Mouse (Mus musculus) erythroblast, adult 5-6 weeks (primary cell): Measurements from ENCODE around the gene Myo19. TPM values are rescaled to one million over a fixed set of nuclear protein-coding genes. Genes with fewer than 3 reads are reported as not detected.

Experiments used
- ATAC-seq: replicated peaks from 2 replicates; pipeline ENCODE4 v1.8.0; 2016; ENCODE audit warnings: moderate number of reproducible peaks, mild to moderate bottlenecking, moderate TSS enrichment, inconsistent platforms; ENCODE audit not compliant: poor library complexity, low FRiP score, severe bottlenecking
- total RNA-seq, 2 experiments: library from RNA; stranded (forward) in 1 of 2; stranded (reverse) in 1 of 2; fragments of 150-400 nt in 1 of 2; fragments of 200-764, 138-1000 nt in 1 of 2; gene quantifications; 2 replicates each; pipeline versions ENCODE4 v1.2.3 to v1.2.4; 2015 to 2017; ENCODE audit warnings: low replicate concordance in 2 of 2

Gene Myo19
- total RNA-seq, 2 experiments from 2014 or later, result 0.94 to 4.8 TPM

DNA sequence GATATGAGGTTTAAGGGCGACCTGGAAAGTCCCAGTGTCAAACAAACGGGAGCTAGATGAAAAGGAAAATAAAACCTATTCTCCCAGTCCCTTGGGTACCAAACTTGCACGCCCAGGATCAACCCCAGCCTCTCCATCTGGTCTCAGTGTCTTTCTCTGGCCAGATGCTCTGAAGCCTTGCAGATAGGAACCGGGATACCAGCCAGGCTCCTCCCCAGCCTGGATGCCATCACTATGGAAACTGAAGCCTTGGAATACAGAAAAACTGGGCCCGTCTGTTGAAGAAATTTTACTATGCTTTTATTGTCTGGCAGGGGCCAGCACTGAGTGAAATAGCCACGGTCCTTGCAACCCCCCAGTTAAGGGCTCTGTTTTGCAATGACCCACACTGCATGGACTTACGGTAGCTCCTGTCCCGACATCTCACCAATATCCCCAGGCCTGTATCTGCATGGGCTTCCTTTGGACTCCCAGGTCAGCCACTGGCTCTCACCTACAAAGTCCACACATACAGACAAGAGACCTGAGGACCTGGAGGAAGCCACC, 59.6 kb downstream of the Myo19 start:
- ATAC-seq, result no peak

DNA sequence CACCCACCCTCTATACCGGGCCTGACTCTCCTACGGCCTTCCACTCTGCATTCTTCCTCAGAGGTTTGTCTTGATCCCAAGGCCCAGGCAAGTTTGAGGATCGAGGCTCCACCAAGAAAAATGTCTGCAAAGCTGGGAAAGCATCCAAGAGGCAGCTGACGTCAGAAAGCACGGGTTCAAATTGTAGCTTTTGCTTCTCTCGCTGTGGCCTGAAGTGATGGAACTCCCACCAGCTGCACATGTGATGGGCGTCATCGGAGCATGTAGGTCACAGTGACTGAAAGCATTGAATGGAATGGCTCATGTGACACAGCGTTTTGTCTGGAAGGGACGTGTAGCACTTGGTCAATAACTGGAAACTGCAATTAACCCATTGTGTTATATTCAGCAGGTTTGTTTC, 60.2 kb downstream of the Myo19 start:
- ATAC-seq, result no peak

DNA sequence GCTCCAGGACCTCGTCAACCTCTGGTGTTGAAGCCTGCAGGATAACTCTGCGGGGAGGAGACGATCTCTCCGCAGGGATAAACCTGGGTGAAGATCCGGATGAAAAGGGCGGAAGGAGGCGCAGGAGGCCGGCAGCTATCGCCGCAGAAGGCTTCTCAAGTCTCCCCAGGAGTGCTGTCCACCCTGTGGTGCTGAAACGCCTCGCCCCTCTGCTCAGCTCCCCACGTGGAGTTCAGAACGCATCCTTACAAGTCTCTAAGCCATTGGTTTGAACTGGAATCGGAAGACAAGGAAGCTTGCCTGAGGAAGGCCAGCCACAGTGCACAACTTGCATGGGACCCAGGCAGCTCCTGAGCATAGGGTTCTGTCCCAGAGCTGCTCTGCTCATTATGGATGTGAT, 64.0 kb downstream of the Myo19 start:
- 0 out of 2 replicates have a peak, but pooled peaks have one; percentile 18 for ATAC-seq

DNA sequence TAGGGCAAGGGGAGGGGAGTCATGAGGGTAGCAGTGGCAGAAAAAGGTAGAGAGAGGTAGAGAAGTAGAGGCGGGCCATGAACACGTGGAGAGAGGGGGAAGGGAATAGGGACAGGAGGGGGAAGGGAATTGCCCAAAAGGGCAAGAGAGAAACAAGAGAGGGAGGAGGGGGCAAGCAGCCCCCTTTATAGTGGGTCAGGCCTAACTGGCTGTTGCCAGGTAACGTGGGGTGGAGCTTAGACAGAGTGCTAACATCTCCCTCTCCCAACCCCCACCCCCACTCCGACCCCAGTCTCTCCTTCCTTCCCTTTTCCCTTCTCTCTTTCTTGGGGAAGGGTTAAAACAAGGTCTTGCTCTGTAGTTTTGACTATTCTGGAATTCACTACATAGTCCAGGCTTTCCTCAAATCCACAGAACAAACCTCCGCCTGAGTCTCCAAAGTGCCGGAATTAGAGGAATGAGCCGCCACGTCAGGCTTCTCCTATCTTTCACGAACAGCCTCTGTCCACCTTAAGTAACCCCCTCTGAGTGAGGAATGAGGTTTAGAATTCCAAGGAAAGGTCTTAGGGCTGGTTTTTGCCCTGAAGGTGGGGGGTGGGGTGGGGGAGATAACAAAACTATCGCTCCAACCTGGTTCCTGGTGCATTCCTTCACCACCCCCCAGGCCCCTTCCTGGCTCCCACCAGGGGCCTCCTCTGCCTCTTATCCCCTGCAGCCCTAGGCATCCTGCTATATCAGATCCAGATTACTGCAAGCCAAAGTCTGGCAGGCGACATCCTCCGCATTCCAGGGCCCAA, 64.9 kb downstream of the Myo19 start:
- no peak for ATAC-seq

DNA sequence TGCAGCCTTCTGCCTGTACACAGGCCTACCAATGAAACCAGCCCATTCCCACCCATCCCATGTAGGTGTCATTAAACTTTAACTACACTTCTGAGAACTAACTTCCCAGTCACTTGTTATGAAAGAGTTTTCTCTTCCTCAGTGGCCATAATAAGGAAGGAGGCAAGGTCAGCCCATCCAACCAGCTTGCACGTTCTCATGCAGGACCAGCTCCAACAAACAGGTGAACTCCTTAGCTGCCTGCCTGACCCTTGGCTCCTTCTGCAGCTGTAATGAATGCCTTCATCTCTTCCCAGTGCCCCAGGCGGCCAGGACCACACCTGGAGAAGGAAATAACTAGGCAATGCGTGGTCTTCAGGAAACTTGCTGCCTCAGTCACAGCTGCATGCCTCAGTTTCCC, 65.9 kb downstream of the Myo19 start:
- no peak for ATAC-seq

DNA sequence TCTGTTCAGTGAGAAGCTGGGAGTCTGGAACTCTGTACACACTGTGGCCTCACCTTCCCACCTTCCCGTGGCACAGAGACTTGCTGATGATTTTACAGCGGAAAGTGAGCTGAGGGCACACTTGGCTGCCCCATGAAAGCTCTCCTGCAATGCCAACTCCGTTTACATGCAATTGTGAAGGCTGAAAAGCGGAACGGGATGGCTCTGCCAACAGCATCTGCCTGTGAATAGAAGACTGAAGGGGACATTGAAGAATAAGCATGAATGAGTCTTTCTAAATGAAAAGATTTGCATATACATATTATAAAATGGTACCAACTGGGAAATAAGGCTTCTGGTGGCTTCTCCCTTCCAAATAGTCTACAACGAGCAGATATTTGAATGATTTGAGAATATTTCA, 67.3 kb downstream of the Myo19 start:
- no peak for ATAC-seq

DNA sequence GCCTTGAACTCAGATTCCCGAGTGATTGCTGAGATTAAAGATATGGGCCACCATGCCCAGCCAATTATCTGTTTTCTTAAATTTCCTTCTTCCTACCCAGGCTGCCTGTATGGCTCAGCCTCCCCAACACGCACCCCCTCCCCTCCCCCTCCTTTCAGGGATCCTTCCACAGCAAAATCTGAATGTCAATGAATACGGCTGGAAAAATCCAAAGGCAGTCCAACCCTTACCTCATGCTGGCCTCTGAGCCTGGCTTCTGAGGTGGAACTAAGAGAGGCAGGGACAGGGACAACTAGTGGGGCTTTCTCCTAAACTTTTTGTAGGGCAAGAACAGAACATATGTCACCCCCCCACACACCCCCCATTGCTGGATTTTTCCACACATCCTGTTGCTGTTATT, 68.2 kb downstream of the Myo19 start:
- no peak for ATAC-seq

DNA sequence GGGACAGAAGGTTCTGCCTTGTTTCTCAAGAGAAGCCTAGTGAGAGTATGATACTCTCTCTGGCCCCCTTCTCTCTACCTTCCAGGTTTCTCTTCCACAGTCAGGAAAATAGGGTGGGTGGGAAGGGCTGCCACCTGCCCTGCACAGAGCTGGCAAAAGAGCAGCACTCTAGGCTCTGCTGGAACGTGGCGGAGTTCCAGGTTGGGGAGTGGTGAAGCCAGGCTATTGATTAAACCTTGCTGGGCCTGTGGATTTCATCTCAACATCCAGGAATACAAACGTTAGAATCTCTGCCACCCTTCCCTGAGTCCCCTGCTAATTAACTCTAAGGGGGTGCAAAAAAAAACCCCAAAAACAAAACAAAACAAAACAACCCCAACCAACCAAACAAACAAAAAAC, 68.6 kb downstream of the Myo19 start:
- ATAC-seq, result no peak

DNA sequence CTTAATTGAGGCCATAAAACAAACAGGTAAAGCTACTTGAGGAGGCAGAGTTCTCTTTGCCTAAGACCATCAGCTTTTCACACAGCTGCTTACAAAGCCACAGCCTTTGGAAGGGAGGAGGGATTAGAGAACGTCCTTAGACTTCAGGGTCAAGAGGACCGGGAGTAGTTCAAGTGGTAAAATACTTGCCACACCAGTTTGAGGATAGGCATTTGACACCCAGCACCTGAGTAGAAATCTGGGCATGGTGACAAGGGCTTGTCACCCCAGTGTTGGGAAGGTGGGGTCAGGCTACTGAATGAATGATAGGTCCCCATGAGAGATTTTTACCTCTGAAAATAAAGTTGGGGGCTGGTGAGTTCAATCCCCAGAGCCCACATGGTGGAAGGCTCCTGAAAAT, 72.7 kb downstream of the Myo19 start:
- ATAC-seq, result no peak

DNA sequence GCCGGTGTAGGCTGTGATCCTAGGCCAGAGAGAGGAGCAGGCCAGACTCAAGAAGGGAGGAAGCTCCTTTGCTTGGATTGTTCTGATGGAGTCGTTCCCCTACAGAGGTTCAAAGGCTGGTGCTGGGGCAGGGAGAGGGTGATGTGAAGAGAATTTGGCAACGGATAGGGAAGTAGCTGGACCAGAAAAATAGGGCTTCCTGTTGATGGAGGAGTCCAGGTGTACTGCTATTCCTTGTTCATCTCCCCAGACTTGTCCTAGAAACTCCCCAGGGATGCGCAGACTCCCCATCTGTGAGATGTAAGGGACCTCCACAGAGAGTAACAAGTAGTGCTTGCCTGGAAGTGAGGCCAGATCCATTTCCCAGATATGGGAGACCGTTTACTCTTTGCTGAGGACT, 76.5 kb downstream of the Myo19 start:
- no peak for ATAC-seq

DNA sequence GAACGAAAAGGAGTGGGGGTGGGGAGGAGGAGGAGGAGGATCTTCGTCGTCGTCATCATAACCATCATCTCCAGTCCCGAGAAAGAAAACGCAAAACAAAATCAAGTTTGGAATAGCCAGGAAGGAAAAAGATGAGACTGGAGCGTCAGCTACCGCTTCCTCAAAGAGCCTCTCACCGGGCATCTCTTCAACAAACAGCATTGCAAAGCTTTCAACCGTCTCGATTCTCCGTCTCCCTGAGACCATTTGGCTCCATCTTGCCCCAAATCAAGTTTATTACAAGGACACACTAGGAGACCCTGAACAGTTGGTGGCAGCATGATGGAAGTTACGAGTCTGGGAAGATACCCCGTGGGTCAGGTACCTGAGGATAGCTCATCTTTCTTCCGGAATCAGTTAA, 77.2 kb downstream of the Myo19 start:
- ATAC-seq, result no peak

DNA sequence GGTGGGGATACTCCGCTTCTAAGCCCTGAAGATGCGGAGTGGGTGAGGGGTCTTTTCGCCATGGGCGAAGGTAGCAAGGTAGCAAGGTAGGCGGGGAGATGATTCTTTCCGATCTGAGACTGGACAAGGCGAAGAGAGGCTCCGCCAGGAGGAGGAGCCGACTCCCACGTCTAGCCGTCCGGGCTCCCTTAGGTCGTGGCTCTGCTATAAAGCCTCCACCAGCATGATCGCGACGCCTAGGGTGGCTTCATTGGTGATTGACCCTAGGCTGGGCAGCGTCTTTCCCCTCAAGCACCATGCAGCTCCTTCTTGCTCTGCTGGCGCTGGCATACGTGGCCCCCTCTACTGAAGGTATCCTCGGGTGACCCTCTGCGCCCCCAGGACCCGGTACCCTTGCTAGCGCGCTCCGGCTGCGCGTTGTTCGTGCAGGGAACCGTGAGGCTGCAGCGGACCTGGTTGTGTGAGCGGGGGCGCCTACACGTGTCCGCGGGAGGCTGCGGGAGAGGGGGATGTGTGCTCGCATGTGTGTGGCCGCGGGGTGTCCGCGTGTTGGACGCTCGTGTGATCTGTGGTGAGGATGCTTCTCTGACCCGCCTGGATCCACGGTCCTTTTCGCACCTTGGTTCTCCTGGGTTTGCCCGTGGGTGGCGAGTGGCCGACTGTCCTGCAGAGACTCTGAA, 77.8 kb downstream of the Myo19 start, which contains the start of gene Car4:
TSS of gene Car4 (plus strand) at position 196 of the 680 bp plus-strand sequence.
- ATAC-seq, result no peak

DNA sequence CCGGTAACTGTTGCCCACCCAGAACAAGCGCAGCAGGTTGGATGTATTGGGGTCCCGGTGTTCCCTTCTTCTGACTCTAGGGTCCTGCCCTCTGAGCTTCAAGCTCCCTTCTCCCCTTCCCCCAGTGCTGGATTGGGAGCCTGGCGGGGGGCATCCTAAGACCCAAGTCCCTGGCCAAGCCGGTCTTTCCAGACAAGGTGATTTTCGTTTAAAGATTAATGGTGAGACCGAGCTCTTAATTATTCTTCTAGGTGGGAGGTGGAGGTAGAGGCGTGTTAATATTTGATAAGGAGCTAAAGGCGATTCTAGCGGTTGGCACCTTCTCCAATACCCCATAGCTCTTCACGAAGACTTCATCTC, 78.3 kb downstream of the Myo19 start:
- ATAC-seq, result no peak

DNA sequence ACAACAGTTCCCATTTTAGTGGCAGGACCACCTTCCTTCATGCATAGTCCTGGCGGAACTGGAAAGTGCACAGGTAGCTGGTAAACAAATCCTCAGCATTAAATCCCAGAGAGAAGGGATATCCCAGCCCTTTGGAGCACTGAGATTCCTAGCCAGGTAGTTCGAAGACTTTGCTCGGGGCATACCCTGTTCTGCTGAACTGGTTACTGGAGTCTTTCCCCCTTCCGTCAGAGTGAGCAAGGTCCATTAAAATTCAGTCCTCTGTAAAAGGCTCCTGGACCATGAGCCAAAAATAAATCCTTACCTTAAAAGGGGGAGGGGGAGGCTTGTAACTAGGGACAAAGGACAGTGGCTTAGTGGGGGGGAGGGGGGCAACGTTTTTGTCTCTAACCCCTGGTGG, 79.2 kb downstream of the Myo19 start:
- ATAC-seq, result no peak

DNA sequence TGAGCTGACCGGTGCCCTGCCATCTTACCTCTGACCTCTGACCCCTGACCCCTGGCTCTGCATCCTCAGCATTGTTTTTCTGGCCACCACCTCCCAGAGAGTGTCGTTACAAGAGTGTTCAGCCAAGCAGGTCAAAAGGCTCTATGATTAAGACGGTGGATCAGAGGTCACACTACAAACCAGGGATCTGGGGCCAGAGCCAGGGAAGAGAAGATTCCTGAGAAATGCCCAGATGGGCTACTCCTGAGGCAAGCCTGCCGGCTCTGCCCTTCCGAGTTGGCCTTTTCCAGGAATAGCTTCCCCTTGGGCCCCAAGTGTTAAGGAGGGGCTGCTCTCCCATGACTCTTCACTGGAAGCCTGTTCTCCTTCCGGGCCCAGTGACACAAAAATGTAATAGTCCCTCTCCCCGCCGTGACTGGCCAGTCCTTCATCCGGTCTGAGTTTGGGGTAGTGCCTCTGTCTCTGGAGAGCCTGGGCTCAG, 79.8 kb downstream of the Myo19 start:
- ATAC-seq, result no peak

DNA sequence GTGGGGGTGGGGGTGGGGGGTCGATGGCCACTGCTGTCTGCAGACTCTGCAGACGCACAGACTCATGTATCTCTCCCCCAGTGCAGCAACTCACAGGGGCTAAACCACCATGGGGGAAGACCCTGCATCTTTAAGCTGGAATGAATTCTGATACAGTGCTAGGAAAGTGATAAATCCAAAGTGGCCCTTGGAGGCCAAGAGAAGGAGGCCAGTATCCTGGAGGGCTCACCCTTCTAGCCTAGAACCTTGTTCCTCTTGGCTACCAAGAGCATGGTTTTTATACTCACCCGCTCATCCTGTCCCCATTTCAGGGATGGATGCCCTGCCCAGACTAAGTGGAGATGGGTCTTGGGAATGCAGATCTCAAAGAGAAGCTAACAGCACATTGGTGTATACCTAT, 80.3 kb downstream of the Myo19 start:
- no peak for ATAC-seq

DNA sequence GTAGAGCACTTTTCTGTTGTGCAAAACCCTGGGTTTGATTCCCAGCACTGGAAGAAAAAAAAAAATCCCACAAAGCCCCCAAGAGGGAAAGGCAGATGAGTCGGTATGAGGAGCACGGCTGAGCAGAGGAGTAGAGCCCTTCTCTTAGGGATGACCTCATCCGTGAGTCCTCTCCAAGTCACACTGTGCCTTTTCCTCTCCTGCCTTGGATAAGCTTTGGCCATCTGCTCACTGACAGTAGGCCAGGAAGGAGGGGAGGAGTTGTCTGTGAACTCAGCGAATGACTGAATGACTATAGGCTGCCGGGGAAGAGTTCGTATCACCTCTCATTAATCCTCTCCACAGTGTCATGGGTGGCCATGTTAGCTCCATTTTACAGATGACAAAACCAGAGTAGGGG, 80.8 kb downstream of the Myo19 start:
- ATAC-seq, result no peak
